Mouse (Mus musculus): Measurements from ENCODE around the gene Ttc39b.
"Not testable (repeated sequence)": the region's sequence is repeated elsewhere in the genome, so short reads cannot be mapped to it uniquely, and the experiment has no call there.

The Ttc39b gene

GRCm38 (mm10) chr4:83272917-83273615 is 51.0 kb downstream of the Ttc39b start:
- no peak for DNase-seq

GRCm38 (mm10) chr4:83270481-83270880 is 53.6 kb downstream of the Ttc39b start:
- no peak for DNase-seq

- DNase-seq: no peak
These were observed 54.4 kb downstream of the Ttc39b start for GRCm38 (mm10) chr4:83269614-83270013.

GRCm38 (mm10) chr4:83265926-83266692 is 57.9 kb downstream of the Ttc39b start:
- DNase-seq: no peak

DNA sequence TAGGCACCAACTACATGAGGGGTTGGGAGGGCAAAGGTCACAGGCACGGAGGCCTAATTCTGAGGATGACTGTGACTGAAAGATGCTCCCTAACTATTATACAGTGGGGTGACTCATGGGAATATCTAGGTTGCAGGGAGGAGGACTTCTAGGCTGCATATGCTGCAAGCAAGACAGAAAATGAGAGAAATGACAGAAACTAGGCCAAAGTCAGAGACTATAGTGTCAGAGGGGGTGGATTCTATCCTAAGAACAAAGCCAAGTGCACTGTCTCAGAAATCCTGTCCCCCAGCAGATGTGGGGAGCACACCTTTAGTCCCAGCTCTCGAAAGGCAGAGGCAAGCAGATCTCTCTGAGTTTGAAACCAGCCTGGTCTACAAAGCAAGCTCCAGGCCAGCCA is 59.2 kb downstream of the Ttc39b start:
- no peak for DNase-seq

DNA sequence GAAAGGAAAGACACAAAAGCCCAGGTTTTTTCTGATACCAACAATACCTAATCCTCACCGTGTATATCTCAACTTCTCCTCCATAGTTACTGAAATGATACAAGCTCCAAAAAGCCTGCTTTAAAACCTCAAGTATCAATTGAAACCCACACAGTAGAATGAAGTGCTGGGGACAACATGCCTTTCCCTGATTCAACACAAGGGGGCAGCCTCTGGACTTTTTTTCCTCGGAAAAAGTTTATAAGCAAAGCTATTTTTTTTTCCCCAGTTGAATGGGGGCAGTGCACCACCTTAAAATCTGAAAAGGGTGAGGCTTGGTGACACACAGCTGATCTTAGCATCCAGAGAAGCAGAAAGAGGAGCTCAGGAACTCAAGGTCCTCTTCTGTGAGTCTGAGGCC is 62.1 kb downstream of the Ttc39b start:
- DNase-seq: peak; percentile 66

DNA sequence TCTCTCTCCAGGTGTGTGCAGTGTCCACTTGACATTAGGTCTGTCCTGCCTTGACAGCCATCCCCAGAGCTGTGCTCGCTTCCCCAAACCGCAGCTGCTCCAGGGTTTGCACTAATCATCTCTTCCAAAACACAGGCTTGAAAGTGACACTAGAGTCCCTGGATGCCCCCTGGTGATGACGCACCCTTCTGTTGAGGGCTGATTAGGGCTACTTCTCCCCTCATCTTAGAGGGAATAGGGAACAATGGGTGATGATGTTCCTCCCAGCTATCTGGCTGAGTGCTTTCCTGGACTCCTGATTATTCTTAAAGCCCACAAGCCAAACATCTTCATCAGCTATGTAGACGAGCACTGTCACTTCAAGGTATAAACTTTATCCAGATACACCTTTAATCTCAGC is 64.4 kb downstream of the Ttc39b start:
- no peak for DNase-seq

DNA sequence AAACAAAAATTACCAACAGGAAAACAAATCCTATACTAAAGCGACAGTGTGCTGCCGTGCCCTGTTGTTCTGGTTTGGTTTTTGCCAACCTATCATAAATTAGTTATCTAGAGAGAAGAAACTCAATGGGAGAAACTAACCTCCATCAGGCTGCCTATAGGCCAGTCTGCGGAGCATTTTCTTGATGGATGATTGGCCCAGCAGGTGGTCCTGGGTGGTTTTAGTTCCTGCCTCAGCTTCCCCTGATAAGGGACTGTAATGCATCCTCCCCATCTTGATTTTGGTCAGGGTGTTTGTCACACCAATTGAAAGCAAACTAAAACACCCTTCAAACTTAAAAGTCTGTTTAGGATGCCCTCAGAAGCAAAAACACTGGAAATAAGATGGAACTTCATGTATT is 65.8 kb downstream of the Ttc39b start:
- no peak for DNase-seq

- no peak for DNase-seq
These were observed 66.5 kb downstream of the Ttc39b start for GRCm38 (mm10) chr4:83257279-83258260.

GRCm38 (mm10) chr4:83256779-83257178 is 67.3 kb downstream of the Ttc39b start:
- DNase-seq: no peak

- no peak for DNase-seq
These were observed 69.1 kb downstream of the Ttc39b start for GRCm38 (mm10) chr4:83254941-83255340.

GRCm38 (mm10) chr4:83253679-83254078 is 70.4 kb downstream of the Ttc39b start:
- DNase-seq: no peak

GRCm38 (mm10) chr4:83243706-83244105 is 80.3 kb downstream of the Ttc39b start:
- no peak for DNase-seq

- DNase-seq: no peak
These were observed 82.4 kb downstream of the Ttc39b start for GRCm38 (mm10) chr4:83241630-83242029.

DNA sequence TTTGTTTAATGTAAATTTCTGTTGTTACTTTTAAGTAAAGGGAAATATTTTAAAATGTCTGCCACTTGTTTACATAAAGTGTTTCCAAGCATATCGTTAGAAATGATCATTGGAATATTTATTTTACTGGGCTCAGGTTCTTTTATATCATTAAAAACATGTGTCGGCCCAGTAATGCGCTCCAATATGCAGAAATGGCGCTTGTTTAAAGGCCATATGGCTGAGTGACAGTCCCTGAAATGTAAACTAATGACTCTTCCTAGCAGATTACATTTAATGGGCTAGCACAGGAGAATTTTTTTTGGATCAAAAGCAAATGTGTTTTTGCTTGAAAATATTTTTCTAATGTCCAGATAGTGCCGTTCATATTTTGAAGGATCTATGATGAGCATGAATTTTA is 86.4 kb downstream of the Ttc39b start:
- no peak for DNase-seq

- DNase-seq: not testable (repeated sequence)
These were observed 88.8 kb downstream of the Ttc39b start for GRCm38 (mm10) chr4:83235304-83235703.

GRCm38 (mm10) chr4:83234739-83235138 is 89.3 kb downstream of the Ttc39b start:
- peak; percentile 40 for DNase-seq

DNA sequence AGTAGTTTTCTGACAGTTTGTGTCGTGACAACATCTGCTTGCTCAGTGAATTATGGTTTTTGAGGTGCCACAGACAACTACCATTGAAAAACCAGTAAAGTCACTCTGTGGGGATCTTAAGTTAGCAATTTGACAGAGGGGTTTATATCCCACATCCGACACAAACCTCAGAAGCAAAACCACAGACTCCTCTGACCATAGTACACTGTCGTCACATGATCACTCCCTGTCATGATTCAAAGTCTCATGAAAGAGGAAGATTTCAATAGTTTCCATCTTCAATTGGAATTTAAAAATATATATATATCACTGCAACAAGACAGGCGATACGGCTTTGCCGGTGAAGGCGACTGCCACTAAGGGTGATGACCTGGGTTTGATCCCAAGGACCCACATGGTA is 89.9 kb downstream of the Ttc39b start:
- no peak for DNase-seq

GRCm38 (mm10) chr4:83233181-83234123 is 90.6 kb downstream of the Ttc39b start:
- no peak for DNase-seq

- no peak for DNase-seq
These were observed 91.7 kb downstream of the Ttc39b start for GRCm38 (mm10) chr4:83232315-83232880.

GRCm38 (mm10) chr4:83228664-83229283 is 95.3 kb downstream of the Ttc39b start:
- DNase-seq: no peak

All from embryo, embryonic 11 days (tissue).